Mouse (Mus musculus) heart, adult 2 months (tissue): ENCODE measurements at regions not wholly inside any gene's neighbourhood (a gene's known extent, or its start where the extent isn't known, plus 50 kb on each side); places are given as distances from the start of the nearest gene placed in this dataset.

ENCODE experiments used
- EP300 ChIP-seq: fragments of 200-500 bp; IDR thresholded peaks from 2 replicates; pipeline ENCODE4 v1.6.1; 2011; ENCODE audit warnings: low read depth, low read length, control low read depth; ENCODE audit not compliant: insufficient read depth
- POLR2A ChIP-seq: fragments of 200-500 bp; IDR thresholded peaks from 2 replicates; pipeline ENCODE4 v1.6.1; 2011; ENCODE audit warnings: mild to moderate bottlenecking, low read depth, low read length, control low read depth; ENCODE audit not compliant: insufficient read depth

DNA sequence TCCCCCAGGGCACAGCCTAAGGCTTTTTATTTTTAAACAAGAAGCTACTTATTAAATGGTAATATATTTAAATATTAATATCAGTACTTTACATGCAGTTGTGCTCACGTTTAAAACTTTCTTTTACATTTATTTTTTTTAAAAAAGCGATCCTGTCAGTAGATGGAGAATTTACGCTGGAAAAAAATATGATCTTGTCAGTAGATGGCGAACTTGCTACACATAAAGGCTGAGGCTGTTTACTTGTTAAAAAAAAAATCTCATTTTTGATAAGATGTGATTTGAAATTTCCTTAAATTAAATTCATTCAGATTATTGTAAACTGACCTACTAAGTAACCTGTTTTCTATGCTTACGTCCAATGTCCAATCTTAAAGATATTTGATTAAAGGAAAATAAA is 441.7 kb upstream of the BB014433 start:
- TF ChIP-seq EP300 (no peak), POLR2A (no peak)
